Mouse (Mus musculus) midbrain, embryonic 11.5 days (tissue): ENCODE measurements at regions not wholly inside any gene's neighbourhood (a gene's known extent, or its start where the extent isn't known, plus 50 kb on each side); places are given as distances from the start of the nearest gene placed in this dataset.
"Not testable (repeated sequence)": the region's sequence is repeated elsewhere in the genome, so short reads cannot be mapped to it uniquely, and the experiment has no call there.

Experiments used
- ATAC-seq: fragments of 200-750 bp; cut with Nextera tagmentation; 2 replicates; pipeline ENCODE4 v1.8.0; 2017; ENCODE audit warnings: moderate TSS enrichment, moderate library complexity; ENCODE audit not compliant: low FRiP score
- DNase-seq: peaks from one replicate; pipeline ENCODE4 v3.0.0; 2015; ENCODE audit warnings: low spot score; ENCODE audit errors: missing footprints
- H3K27ac ChIP-seq: fragments of 300-500 bp; sonication (generic); 2 replicates; pipeline ENCODE4 v1.5.1; 2014; ENCODE audit warnings: low read depth, low read length
- H3K27me3 ChIP-seq: fragments of 300-500 bp; sonication (generic); 2 replicates; pipeline ENCODE4 v1.6.1; 2014; ENCODE audit warnings: mild to moderate bottlenecking, low read length, moderate library complexity, mixed read lengths; ENCODE audit not compliant: control insufficient read depth, insufficient read depth
- H3K36me3 ChIP-seq: fragments of 300-500 bp; sonication (generic); 2 replicates; pipeline ENCODE4 v1.6.1; 2014; ENCODE audit warnings: mild to moderate bottlenecking, low read length, moderate library complexity, mixed read lengths; ENCODE audit not compliant: control insufficient read depth, insufficient read depth
- H3K4me1 ChIP-seq: fragments of 300-500 bp; sonication (generic); 2 replicates; pipeline ENCODE4 v1.6.1; 2014; ENCODE audit warnings: low read length; ENCODE audit not compliant: control insufficient read depth, insufficient read depth
- H3K4me2 ChIP-seq: fragments of 300-500 bp; sonication (generic); 2 replicates; pipeline ENCODE4 v1.6.1; 2014; ENCODE audit warnings: mild to moderate bottlenecking, moderate library complexity
- H3K4me3 ChIP-seq: fragments of 300-500 bp; sonication (generic); 2 replicates; pipeline ENCODE4 v1.5.1; 2014; ENCODE audit warnings: low read depth, low read length
- H3K9ac ChIP-seq: fragments of 300-500 bp; sonication (generic); 2 replicates; pipeline ENCODE4 v1.6.1; 2014; ENCODE audit warnings: low read length
- H3K9me3 ChIP-seq: fragments of 300-500 bp; sonication (generic); 2 replicates; pipeline ENCODE4 v1.6.1; 2016; ENCODE audit warnings: low read length; ENCODE audit not compliant: control insufficient read depth
- WGBS: fragments of 180-500 bp; shearing (Covaris S2); extraction: QIAGEN DNeasy Blood & Tissue Kit; methylation state at CpG from one replicate; pipeline ENCODE4 v1.1.7; 2014; 5-methylcytosine and 5-hydroxymethylcytosine counted together

- no peak for DNase-seq
- Histone ChIP-seq H3K4me3 (no peak overlapping the region), H3K4me1 (no peaks in the 10 kb centered on the region), H3K9me3 (no peaks in the 10 kb centered on the region), H3K4me2 (no peak overlapping the region), H3K27me3 (no peaks in the 10 kb centered on the region), H3K36me3 (no peaks in the 10 kb centered on the region), H3K9ac (no peak overlapping the region), H3K27ac (no peak overlapping the region)
- no peak for ATAC-seq
- WGBS, result 63% methylated on average over 5 of the region's 5 CpGs
These were observed 100.6 kb downstream of the Vmn2r79 start for GRCm38 (mm10) chr7:87096500-87096899.

GRCm38 (mm10) chr7:87099611-87100010 is 103.7 kb downstream of the Vmn2r79 start:
- DNase-seq, H3K4me3 ChIP-seq, ATAC-seq, H3K9ac ChIP-seq, H3K9me3 ChIP-seq, H3K27me3 ChIP-seq, H3K36me3 ChIP-seq, H3K4me1 ChIP-seq, H3K4me2 ChIP-seq, H3K27ac ChIP-seq: not testable (repeated sequence)
- 42% methylated on average over 1 of the region's 1 CpGs for WGBS

GRCm38 (mm10) chr7:87100377-87100776 is 104.5 kb downstream of the Vmn2r79 start:
- ATAC-seq, H3K27ac ChIP-seq, H3K9ac ChIP-seq, H3K9me3 ChIP-seq, H3K4me1 ChIP-seq, H3K4me2 ChIP-seq, H3K27me3 ChIP-seq, H3K36me3 ChIP-seq, DNase-seq, H3K4me3 ChIP-seq: not testable (repeated sequence)

- not testable (repeated sequence) for H3K4me1 ChIP-seq, H3K36me3 ChIP-seq, H3K4me2 ChIP-seq, H3K4me3 ChIP-seq, ATAC-seq, H3K27me3 ChIP-seq, DNase-seq, H3K9me3 ChIP-seq, H3K27ac ChIP-seq, H3K9ac ChIP-seq
- 80% methylated on average over 5 of the region's 5 CpGs for WGBS
These were observed 105.4 kb downstream of the Vmn2r79 start for GRCm38 (mm10) chr7:87101281-87101680.

- WGBS, result 37% methylated on average over 3 of the region's 3 CpGs
- no peaks in the 10 kb centered on the region for H3K4me1 ChIP-seq
These were observed 114.5 kb downstream of the Vmn2r79 start for GRCm38 (mm10) chr7:87110312-87110984.

GRCm38 (mm10) chr7:87110985-87111372 is 115.1 kb downstream of the Vmn2r79 start:
- 74% methylated on average over 4 of the region's 4 CpGs for WGBS
- Histone ChIP-seq H3K27me3 (no peaks in the 10 kb centered on the region), H3K36me3 (no peaks in the 10 kb centered on the region), H3K4me2 (peak overlapping the region; percentile 32; the same call in 1 of the 2 replicates), H3K9ac (peak overlapping the region; percentile 30; the same call in 1 of the 2 replicates), H3K27ac (no peak overlapping the region), H3K9me3 (no peaks in the 10 kb centered on the region), H3K4me1 (no peaks in the 10 kb centered on the region), H3K4me3 (no peak overlapping the region)
- ATAC-seq (peak; percentile 54), DNase-seq (no peak)

More at GRCm38 (mm10) chr7:87110312-87110984, 114.5 kb downstream of the Vmn2r79 start:
- Histone ChIP-seq H3K36me3 (no peaks in the 10 kb centered on the region), H3K27me3 (no peaks in the 10 kb centered on the region), H3K9me3 (no peaks in the 10 kb centered on the region), H3K4me2 (peak overlapping the region; percentile 32; the same call in 1 of the 2 replicates), H3K27ac (no peak overlapping the region), H3K4me3 (no peak overlapping the region), H3K9ac (peak overlapping the region; percentile 30; the same call in 1 of the 2 replicates)
- DNase-seq (peak; percentile 89), ATAC-seq (peak; percentile 81)

GRCm38 (mm10) chr7:87113654-87114053 is 117.7 kb downstream of the Vmn2r79 start:
- ATAC-seq (no peak), DNase-seq (peak; percentile 96)
- no peaks in the 10 kb centered on the region for H3K36me3 ChIP-seq
- no peak overlapping the region for H3K9ac ChIP-seq
- H3K27ac ChIP-seq, result no peak overlapping the region
- no peaks in the 10 kb centered on the region for H3K9me3 ChIP-seq
- H3K4me1 ChIP-seq, result no peaks in the 10 kb centered on the region
- no peak overlapping the region for H3K4me3 ChIP-seq
- no peak overlapping the region for H3K4me2 ChIP-seq
- WGBS, result 10% methylated on average over 4 of the region's 4 CpGs
- H3K27me3 ChIP-seq, result no peaks in the 10 kb centered on the region

GRCm38 (mm10) chr7:87122516-87122915 is 123.4 kb upstream of the Nox4 start:
- H3K4me2 ChIP-seq, result no peak overlapping the region
- H3K4me3 ChIP-seq, result no peak overlapping the region
- no peaks in the 10 kb centered on the region for H3K9me3 ChIP-seq
- DNase-seq (no peak), ATAC-seq (no peak)
- H3K4me1 ChIP-seq, result no peaks in the 10 kb centered on the region
- H3K9ac ChIP-seq, result no peak overlapping the region
- H3K27me3 ChIP-seq, result no peaks in the 10 kb centered on the region
- H3K36me3 ChIP-seq, result no peaks in the 10 kb centered on the region
- WGBS, result 94% methylated on average over 1 of the region's 1 CpGs
- H3K27ac ChIP-seq, result no peak overlapping the region

GRCm38 (mm10) chr7:87145896-87146295 is 100.0 kb upstream of the Nox4 start:
- H3K27ac ChIP-seq, result no peak overlapping the region
- DNase-seq (no peak), ATAC-seq (no peak)
- WGBS, result 85% methylated on average over 1 of the region's 1 CpGs
- H3K27me3 ChIP-seq, result no peaks in the 10 kb centered on the region
- no peaks in the 10 kb centered on the region for H3K9me3 ChIP-seq
- no peak overlapping the region for H3K4me3 ChIP-seq
- no peak overlapping the region for H3K9ac ChIP-seq
- H3K36me3 ChIP-seq, result no peaks in the 10 kb centered on the region
- H3K4me2 ChIP-seq, result no peak overlapping the region
- no peaks in the 10 kb centered on the region for H3K4me1 ChIP-seq
